Mouse (Mus musculus): ENCODE data around the gene Slfn2. TPM values are rescaled to one million over a fixed set of nuclear protein-coding genes. Genes with fewer than 3 reads are reported as not detected.

The Slfn2 gene
- polyA plus RNA-seq, 1 experiment: not detected

DNA sequence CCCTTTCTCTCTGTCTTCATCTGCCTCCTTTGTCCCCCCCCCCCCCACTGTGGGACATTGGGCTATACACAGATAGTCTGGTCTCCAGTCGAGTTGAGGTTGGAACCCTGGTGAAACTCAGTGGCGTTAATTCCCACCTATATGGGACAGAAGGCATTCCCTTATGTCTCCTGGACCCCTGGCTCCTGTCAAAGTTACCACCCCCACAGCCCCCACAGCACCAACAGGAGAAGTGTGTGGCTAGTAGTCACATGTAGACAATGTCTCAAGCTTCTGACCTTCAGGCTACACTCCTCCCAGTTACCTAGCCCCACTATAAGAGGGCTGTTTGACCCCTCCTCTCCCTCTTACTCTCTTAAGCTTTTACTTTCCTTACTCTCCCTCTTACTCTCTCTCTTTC lies 19.2 kb downstream of the Slfn2 start:
- Histone ChIP-seq H3K36me3 (ENCODE audit: control insufficient read depth) (no peaks in the 10 kb centered on the region), H3K27me3 (ENCODE audit: control insufficient read depth) (no peaks in the 10 kb centered on the region), H3K9me3 (ENCODE audit: control insufficient read depth, low read length) (peaks cover 9% of the 10 kb centered on the region), H3K4me1 (ENCODE audit: control insufficient read depth) (no peaks in the 10 kb centered on the region; the same call in 1 of the 2 replicates), H3K4me3 (replicated peaks) (no peak overlapping the region)
- TF ChIP-seq TAL1 (IDR thresholded peaks at IDR 0.05; ENCODE audit: low read length) (no peak), GATA1 (IDR thresholded peaks at IDR 0.05; ENCODE audit: low read length) (no peak)

- Histone ChIP-seq H3K4me1 (ENCODE audit: control insufficient read depth) (no peaks in the 10 kb centered on the region), H3K36me3 (ENCODE audit: control insufficient read depth) (no peaks in the 10 kb centered on the region), H3K9me3 (ENCODE audit: control insufficient read depth, low read length) (peaks cover 9% of the 10 kb centered on the region), H3K27me3 (ENCODE audit: control insufficient read depth) (no peaks in the 10 kb centered on the region), H3K4me3 (replicated peaks) (no peak overlapping the region)
- TF ChIP-seq TAL1 (IDR thresholded peaks at IDR 0.05; ENCODE audit: low read length): no peak
- no peak for TF ChIP-seq GATA1 (IDR thresholded peaks at IDR 0.05; ENCODE audit: low read length)
Observed at GRCm38 (mm10) chr11:83084761-83085160, 19.8 kb downstream of the Slfn2 start.

DNA sequence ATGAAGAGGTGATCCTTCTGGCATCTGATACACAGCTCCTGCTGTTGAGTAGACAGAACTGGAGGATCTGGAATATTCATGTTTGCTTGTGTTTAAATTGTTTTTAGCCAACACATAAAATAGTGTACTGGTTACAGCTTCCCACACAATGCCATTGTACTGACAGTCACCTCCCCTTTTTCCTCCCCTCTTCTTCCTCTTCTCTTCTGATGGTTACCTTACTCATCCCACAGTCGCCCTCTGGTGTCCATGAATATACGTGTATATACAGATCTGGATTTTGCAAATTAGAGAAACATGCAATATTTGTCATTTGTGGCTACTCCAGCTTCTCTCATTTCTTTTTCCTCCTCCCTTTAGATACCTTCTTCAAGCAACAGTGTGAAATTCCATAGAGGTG lies 50.2 kb downstream of the Slfn2 start:
- Histone ChIP-seq H3K4me1 (ENCODE audit: control insufficient read depth) (no peaks in the 10 kb centered on the region), H3K36me3 (ENCODE audit: control insufficient read depth) (no peaks in the 10 kb centered on the region), H3K9me3 (ENCODE audit: control insufficient read depth, low read length) (no peaks in the 10 kb centered on the region), H3K27me3 (ENCODE audit: control insufficient read depth) (no peaks in the 10 kb centered on the region), H3K4me3 (replicated peaks) (no peak overlapping the region)
- no peak for TF ChIP-seq GATA1 (IDR thresholded peaks at IDR 0.05; ENCODE audit: low read length)
- TF ChIP-seq TAL1 (IDR thresholded peaks at IDR 0.05; ENCODE audit: low read length): no peak

DNA sequence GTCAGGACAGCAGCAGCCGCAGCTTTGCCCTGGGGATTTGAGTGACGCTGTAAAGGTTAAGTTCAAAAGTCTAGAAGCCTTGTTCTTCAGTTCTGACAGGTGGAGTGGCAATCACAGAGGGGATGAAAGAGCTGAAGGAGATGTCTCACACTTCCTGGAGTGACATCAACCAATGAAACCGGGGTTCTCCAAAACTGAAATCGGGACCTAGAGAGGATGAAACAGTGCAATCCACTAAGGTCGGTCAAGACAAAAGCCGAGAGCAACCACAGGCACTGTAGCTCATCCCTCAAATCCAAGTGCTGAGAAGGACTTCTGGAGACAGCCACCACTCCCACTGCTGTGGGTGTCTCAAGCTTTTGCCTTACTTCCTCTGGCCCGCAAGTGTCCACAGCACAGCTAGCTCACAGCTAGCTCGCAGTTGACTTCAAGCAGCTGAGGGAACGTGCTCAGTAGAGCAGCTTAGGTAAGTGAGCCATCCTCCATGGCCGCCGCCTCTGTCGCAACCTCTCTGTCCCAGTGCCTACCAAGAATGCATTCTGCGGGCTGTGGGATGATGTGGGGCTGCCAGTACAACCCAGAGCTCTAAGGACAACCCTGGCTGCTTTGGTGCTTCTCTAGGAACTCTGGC lies 51.8 kb downstream of the Slfn2 start, which contains the start of gene Slfn1:
Slfn1 (plus strand) TSS at position 253 of the 631 bp plus-strand sequence.
- Histone ChIP-seq H3K4me3 (replicated peaks) (no peak within 1 kb of the TSS), H3K4me1 (ENCODE audit: control insufficient read depth) (no peaks in the 10 kb centered on the region), H3K9me3 (ENCODE audit: control insufficient read depth, low read length) (no peaks in the 10 kb centered on the region), H3K36me3 (ENCODE audit: control insufficient read depth) (no peaks in the 10 kb centered on the region), H3K27me3 (ENCODE audit: control insufficient read depth) (no peaks in the 10 kb centered on the region)
- no peak for TF ChIP-seq GATA1 (IDR thresholded peaks at IDR 0.05; ENCODE audit: low read length)
- TF ChIP-seq TAL1 (IDR thresholded peaks at IDR 0.05; ENCODE audit: low read length): no peak

DNA sequence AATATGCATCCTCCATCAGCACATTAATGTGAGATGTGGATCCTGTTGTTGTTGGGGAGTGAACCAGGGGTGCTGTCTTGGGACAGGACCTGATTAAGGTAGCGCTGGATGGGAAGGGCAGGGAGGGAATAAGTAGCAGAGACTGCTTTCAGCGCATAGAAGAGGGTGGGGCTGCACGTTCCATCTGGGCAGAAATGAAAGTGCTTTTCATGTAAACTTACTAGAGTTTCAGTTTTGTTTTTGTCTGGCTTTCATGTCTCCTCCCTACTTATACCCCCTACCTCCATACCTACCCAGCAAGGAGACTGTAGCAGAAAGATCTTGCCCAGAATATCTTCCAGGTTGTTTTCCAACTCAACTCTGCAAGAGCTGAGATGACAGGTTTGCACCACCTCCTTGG lies 53.1 kb downstream of the Slfn2 start:
- H3K27me3 ChIP-seq (ENCODE audit: control insufficient read depth): no peaks in the 10 kb centered on the region
- no peaks in the 10 kb centered on the region for H3K9me3 ChIP-seq (ENCODE audit: control insufficient read depth, low read length)
- no peaks in the 10 kb centered on the region for H3K36me3 ChIP-seq (ENCODE audit: control insufficient read depth)
- no peak overlapping the region for H3K4me3 ChIP-seq (replicated peaks)
- H3K4me1 ChIP-seq (ENCODE audit: control insufficient read depth): no peaks in the 10 kb centered on the region
- no peak for TF ChIP-seq TAL1 (IDR thresholded peaks at IDR 0.05; ENCODE audit: low read length)
- TF ChIP-seq GATA1 (IDR thresholded peaks at IDR 0.05; ENCODE audit: low read length): no peak

Other genes starting within 250 kb of the Slfn2 start
- 4.5 and 6.4 TPM in 2 replicates for gene Rffl, start 193.9 kb upstream of the Slfn2 start, polyA plus RNA-seq (2012)
- gene Rad51d, start 174.5 kb upstream of the Slfn2 start, polyA plus RNA-seq (2012): 0.05 and 0.19 TPM in 2 replicates
- 0.03 TPM in 1 of 2 replicates, not detected in the other for gene Fndc8, start 173.0 kb upstream of the Slfn2 start, polyA plus RNA-seq (2012)
- gene Nle1, start 156.7 kb upstream of the Slfn2 start, polyA plus RNA-seq (2012): 1.0 and 2.2 TPM in 2 replicates
- gene Unc45b, start 154.6 kb upstream of the Slfn2 start, polyA plus RNA-seq (2012): not detected in 2 replicates
- 0.01 TPM in 1 of 2 replicates, not detected in the other for gene Slfn5, start 113.8 kb upstream of the Slfn2 start, polyA plus RNA-seq (2012)
- gene Slfn9, start 73.3 kb upstream of the Slfn2 start, polyA plus RNA-seq (2012): 0.39 and 0.46 TPM in 2 replicates
- gene Slfn8, start 44.3 kb upstream of the Slfn2 start, polyA plus RNA-seq (2012): not detected in 2 replicates
- not detected in 2 replicates for gene Slfn1, start 51.7 kb downstream of the Slfn2 start, polyA plus RNA-seq (2012)
- not detected in 2 replicates for gene Slfn4, start 110.1 kb downstream of the Slfn2 start, polyA plus RNA-seq (2012)
- not detected in 2 replicates for gene Slfn3, start 126.2 kb downstream of the Slfn2 start, polyA plus RNA-seq (2012)
- 1.0 and 1.1 TPM in 2 replicates for gene Slfn14, start 221.6 kb downstream of the Slfn2 start, polyA plus RNA-seq (2012)
- 1.3 and 1.5 TPM in 2 replicates for gene Ap2b1, start 233.9 kb downstream of the Slfn2 start, polyA plus RNA-seq (2012)
- 0.02 and 0.07 TPM in 2 replicates for gene Pex12, start 237.5 kb downstream of the Slfn2 start, polyA plus RNA-seq (2012)